Mouse (Mus musculus): ENCODE data around the gene Cadm4. TPM values are rescaled to one million over a fixed set of nuclear protein-coding genes. Genes with fewer than 3 reads are reported as not detected.

The Cadm4 gene
- polyA plus RNA-seq, 1 experiment from 2014 or later = 0.23 TPM

GRCm38 (mm10) chr7:24524978-24525377 is 43.2 kb downstream of the Cadm4 start:
- no peak overlapping the region for H3K4me3 ChIP-seq (ENCODE audit: low read depth, low read length)
- no peaks in the 10 kb centered on the region for H3K27me3 ChIP-seq (ENCODE audit: control insufficient read depth, insufficient read depth, low read length)
- no peak overlapping the region for H3K4me2 ChIP-seq
- H3K4me1 ChIP-seq (ENCODE audit: control insufficient read depth, insufficient read depth, low read length) = peaks cover 5% of the 10 kb centered on the region; the same call in 1 of the 2 replicates
- no peak overlapping the region for H3K27ac ChIP-seq (ENCODE audit: low read depth, low read length)
- no peaks in the 10 kb centered on the region for H3K36me3 ChIP-seq (ENCODE audit: control insufficient read depth, insufficient read depth, low read length)
- no peaks in the 10 kb centered on the region for H3K9me3 ChIP-seq (replicated peaks; ENCODE audit: control insufficient read depth, low read length)
- H3K9ac ChIP-seq (ENCODE audit: low read depth, low read length) = no peak overlapping the region
- 76% methylated on average over 6 of the region's 6 CpGs for WGBS (ENCODE audit: insufficient replicate concordance)
- no peak for ATAC-seq (replicated peaks; ENCODE audit: insufficient number of reproducible peaks, low FRiP score, low TSS enrichment)

- H3K4me2 ChIP-seq = no peak overlapping the region
- H3K27me3 ChIP-seq (ENCODE audit: control insufficient read depth, insufficient read depth, low read length) = no peaks in the 10 kb centered on the region
- peaks cover 5% of the 10 kb centered on the region; the same call in 1 of the 2 replicates for H3K4me1 ChIP-seq (ENCODE audit: control insufficient read depth, insufficient read depth, low read length)
- no peak overlapping the region for H3K27ac ChIP-seq (ENCODE audit: low read depth, low read length)
- ATAC-seq (replicated peaks; ENCODE audit: insufficient number of reproducible peaks, low FRiP score, low TSS enrichment) = no peak
- H3K9me3 ChIP-seq (replicated peaks; ENCODE audit: control insufficient read depth, low read length) = no peaks in the 10 kb centered on the region
- H3K9ac ChIP-seq (ENCODE audit: low read depth, low read length) = no peak overlapping the region
- H3K4me3 ChIP-seq (ENCODE audit: low read depth, low read length) = no peak overlapping the region
- WGBS (ENCODE audit: insufficient replicate concordance) = 84% methylated on average over 12 of the region's 12 CpGs
- H3K36me3 ChIP-seq (ENCODE audit: control insufficient read depth, insufficient read depth, low read length) = no peaks in the 10 kb centered on the region
Measured at GRCm38 (mm10) chr7:24525686-24526420, 44.0 kb downstream of the Cadm4 start.

- Histone ChIP-seq H3K4me1 (ENCODE audit: control insufficient read depth, insufficient read depth, low read length) (peaks cover 18% of the 10 kb centered on the region), H3K27me3 (ENCODE audit: control insufficient read depth, insufficient read depth, low read length) (peaks cover 10% of the 10 kb centered on the region), H3K4me3 (ENCODE audit: low read depth, low read length) (no peak overlapping the region), H3K4me2 (no peak overlapping the region), H3K9me3 (replicated peaks; ENCODE audit: control insufficient read depth, low read length) (no peaks in the 10 kb centered on the region), H3K36me3 (ENCODE audit: control insufficient read depth, insufficient read depth, low read length) (peaks cover 4% of the 10 kb centered on the region; the same call in 1 of the 2 replicates), H3K27ac (ENCODE audit: low read depth, low read length) (no peak overlapping the region), H3K9ac (ENCODE audit: low read depth, low read length) (no peak overlapping the region)
- 90% methylated on average over 11 of the region's 11 CpGs for WGBS (ENCODE audit: insufficient replicate concordance)
- no peak for ATAC-seq (replicated peaks; ENCODE audit: insufficient number of reproducible peaks, low FRiP score, low TSS enrichment)
Measured at GRCm38 (mm10) chr7:24528861-24529260, 47.0 kb downstream of the Cadm4 start.

GRCm38 (mm10) chr7:24529580-24529979 is 47.8 kb downstream of the Cadm4 start:
- Histone ChIP-seq H3K27ac (ENCODE audit: low read depth, low read length) (peak overlapping the region; percentile 92; the same call in 1 of the 2 replicates), H3K36me3 (ENCODE audit: control insufficient read depth, insufficient read depth, low read length) (peaks cover 9% of the 10 kb centered on the region), H3K4me3 (ENCODE audit: low read depth, low read length) (peak overlapping the region; percentile 71), H3K9ac (ENCODE audit: low read depth, low read length) (peak overlapping the region; percentile 90), H3K4me2 (peak overlapping the region; percentile 99), H3K4me1 (ENCODE audit: control insufficient read depth, insufficient read depth, low read length) (peaks cover 24% of the 10 kb centered on the region), H3K9me3 (replicated peaks; ENCODE audit: control insufficient read depth, low read length) (no peaks in the 10 kb centered on the region), H3K27me3 (ENCODE audit: control insufficient read depth, insufficient read depth, low read length) (peaks cover 15% of the 10 kb centered on the region)
- WGBS (ENCODE audit: insufficient replicate concordance) = 57% methylated on average over 11 of the region's 11 CpGs
- ATAC-seq (replicated peaks; ENCODE audit: insufficient number of reproducible peaks, low FRiP score, low TSS enrichment) = no peak

GRCm38 (mm10) chr7:24530062-24530931 is 48.5 kb downstream of the Cadm4 start, which contains the start of gene Irgq:
Gene Irgq (plus strand): TSS chr7:24530689.
- ATAC-seq (replicated peaks; ENCODE audit: insufficient number of reproducible peaks, low FRiP score, low TSS enrichment) = peak; percentile 84
- Histone ChIP-seq H3K27ac (ENCODE audit: low read depth, low read length) (peak within 1 kb of the TSS; percentile 92), H3K4me1 (ENCODE audit: control insufficient read depth, insufficient read depth, low read length) (peaks cover 24% of the 10 kb centered on the region), H3K4me2 (peak within 1 kb of the TSS; percentile 99), H3K36me3 (ENCODE audit: control insufficient read depth, insufficient read depth, low read length) (peaks cover 13% of the 10 kb centered on the region), H3K4me3 (ENCODE audit: low read depth, low read length) (peak within 1 kb of the TSS; percentile 71), H3K9me3 (replicated peaks; ENCODE audit: control insufficient read depth, low read length) (no peaks in the 10 kb centered on the region), H3K27me3 (ENCODE audit: control insufficient read depth, insufficient read depth, low read length) (peaks cover 15% of the 10 kb centered on the region), H3K9ac (ENCODE audit: low read depth, low read length) (peak within 1 kb of the TSS; percentile 90)
- WGBS (ENCODE audit: insufficient replicate concordance) = under 1% methylated on average over 44 of the region's 44 CpGs

- peak overlapping the region; percentile 68 for H3K27ac ChIP-seq (ENCODE audit: low read depth, low read length)
- peak overlapping the region; percentile 87 for H3K9ac ChIP-seq (ENCODE audit: low read depth, low read length)
- peak; percentile 43 for ATAC-seq (replicated peaks; ENCODE audit: insufficient number of reproducible peaks, low FRiP score, low TSS enrichment)
- H3K9me3 ChIP-seq (replicated peaks; ENCODE audit: control insufficient read depth, low read length) = no peaks in the 10 kb centered on the region
- peaks cover 13% of the 10 kb centered on the region for H3K36me3 ChIP-seq (ENCODE audit: control insufficient read depth, insufficient read depth, low read length)
- peaks cover 15% of the 10 kb centered on the region for H3K27me3 ChIP-seq (ENCODE audit: control insufficient read depth, insufficient read depth, low read length)
- H3K4me3 ChIP-seq (ENCODE audit: low read depth, low read length) = peak overlapping the region; percentile 71
- WGBS (ENCODE audit: insufficient replicate concordance) = 1% methylated on average over 43 of the region's 43 CpGs
- peaks cover 24% of the 10 kb centered on the region for H3K4me1 ChIP-seq (ENCODE audit: control insufficient read depth, insufficient read depth, low read length)
- H3K4me2 ChIP-seq = peak overlapping the region; percentile 99
Measured at GRCm38 (mm10) chr7:24531211-24531971, 49.6 kb downstream of the Cadm4 start.

GRCm38 (mm10) chr7:24533031-24533571 is 51.3 kb downstream of the Cadm4 start:
- peaks cover 24% of the 10 kb centered on the region for H3K4me1 ChIP-seq (ENCODE audit: control insufficient read depth, insufficient read depth, low read length)
- no peak for ATAC-seq (replicated peaks; ENCODE audit: insufficient number of reproducible peaks, low FRiP score, low TSS enrichment)
- no peak overlapping the region for H3K27ac ChIP-seq (ENCODE audit: low read depth, low read length)
- no peak overlapping the region for H3K4me2 ChIP-seq
- 66% methylated on average over 28 of the region's 28 CpGs for WGBS (ENCODE audit: insufficient replicate concordance)
- H3K27me3 ChIP-seq (ENCODE audit: control insufficient read depth, insufficient read depth, low read length) = peaks cover 15% of the 10 kb centered on the region
- H3K36me3 ChIP-seq (ENCODE audit: control insufficient read depth, insufficient read depth, low read length) = peaks cover 13% of the 10 kb centered on the region
- H3K4me3 ChIP-seq (ENCODE audit: low read depth, low read length) = no peak overlapping the region; the same call in 1 of the 2 replicates
- H3K9ac ChIP-seq (ENCODE audit: low read depth, low read length) = no peak overlapping the region
- H3K9me3 ChIP-seq (replicated peaks; ENCODE audit: control insufficient read depth, low read length) = no peaks in the 10 kb centered on the region

- Histone ChIP-seq H3K27ac (ENCODE audit: low read depth, low read length) (no peak overlapping the region), H3K4me3 (ENCODE audit: low read depth, low read length) (peak overlapping the region; percentile 23; the same call in 1 of the 2 replicates), H3K36me3 (ENCODE audit: control insufficient read depth, insufficient read depth, low read length) (peaks cover 13% of the 10 kb centered on the region), H3K27me3 (ENCODE audit: control insufficient read depth, insufficient read depth, low read length) (peaks cover 15% of the 10 kb centered on the region), H3K4me1 (ENCODE audit: control insufficient read depth, insufficient read depth, low read length) (peaks cover 24% of the 10 kb centered on the region), H3K4me2 (peak overlapping the region; percentile 47), H3K9me3 (replicated peaks; ENCODE audit: control insufficient read depth, low read length) (no peaks in the 10 kb centered on the region), H3K9ac (ENCODE audit: low read depth, low read length) (no peak overlapping the region)
- WGBS (ENCODE audit: insufficient replicate concordance) = 20% methylated on average over 41 of the region's 42 CpGs
- no peak for ATAC-seq (replicated peaks; ENCODE audit: insufficient number of reproducible peaks, low FRiP score, low TSS enrichment)
Measured at GRCm38 (mm10) chr7:24533806-24534205, 52.0 kb downstream of the Cadm4 start.

Data from heart, embryonic 11.5 days (tissue).